Mouse (Mus musculus): ENCODE measurements around the gene Camk2n1. TPM values are rescaled to one million over a fixed set of nuclear protein-coding genes. Genes with fewer than 3 reads are reported as not detected.
"Not testable (repeated sequence)": the region's sequence is repeated elsewhere in the genome, so short reads cannot be mapped to it uniquely, and the experiment has no call there.

Gene Camk2n1
- polyA plus RNA-seq, 1 experiment from 2014 or later = 5.2 TPM

GRCm38 (mm10) chr4:138425604-138426003 is 28.5 kb upstream of the Camk2n1 start:
- H3K4me2 ChIP-seq; H3K4me3 ChIP-seq (replicated peaks); H3K36me3 ChIP-seq; H3K9me3 ChIP-seq; H3K4me1 ChIP-seq; H3K27ac ChIP-seq; H3K9ac ChIP-seq; H3K27me3 ChIP-seq (replicated peaks); ATAC-seq (ENCODE audit: insufficient read depth, low FRiP score, low read depth): not testable (repeated sequence)
- WGBS = 92% methylated on average over 14 of the region's 14 CpGs

GRCm38 (mm10) chr4:138426778-138427705 is 27.1 kb upstream of the Camk2n1 start:
- Histone ChIP-seq H3K27me3 (replicated peaks) (no peaks in the 10 kb centered on the region), H3K36me3 (no peaks in the 10 kb centered on the region), H3K4me2 (peak overlapping the region; percentile 43), H3K4me3 (replicated peaks) (no peak overlapping the region), H3K27ac (no peak overlapping the region), H3K9ac (no peak overlapping the region), H3K4me1 (no peaks in the 10 kb centered on the region), H3K9me3 (no peaks in the 10 kb centered on the region)
- 37% methylated on average over 22 of the region's 22 CpGs for WGBS
- no peak for ATAC-seq (ENCODE audit: insufficient read depth, low FRiP score, low read depth)

GRCm38 (mm10) chr4:138429778-138430177 is 24.3 kb upstream of the Camk2n1 start:
- Histone ChIP-seq H3K27ac (no peak overlapping the region), H3K9ac (no peak overlapping the region), H3K4me1 (no peaks in the 10 kb centered on the region; the same call in 1 of the 2 replicates), H3K27me3 (replicated peaks) (no peaks in the 10 kb centered on the region), H3K4me2 (no peak overlapping the region), H3K36me3 (no peaks in the 10 kb centered on the region), H3K4me3 (replicated peaks) (no peak overlapping the region), H3K9me3 (no peaks in the 10 kb centered on the region)
- WGBS = 40% methylated on average over 3 of the region's 3 CpGs
- ATAC-seq (ENCODE audit: insufficient read depth, low FRiP score, low read depth) = no peak

- H3K27ac ChIP-seq = no peak overlapping the region
- peaks cover 2% of the 10 kb centered on the region; the same call in 1 of the 2 replicates for H3K36me3 ChIP-seq
- peaks cover 13% of the 10 kb centered on the region for H3K4me1 ChIP-seq
Measured at GRCm38 (mm10) chr4:138431340-138431739, 22.8 kb upstream of the Camk2n1 start.

GRCm38 (mm10) chr4:138434347-138435316 is 19.5 kb upstream of the Camk2n1 start, which contains the start of gene Mul1:
TSS of gene Mul1 (plus strand) at chr4:138434671.
- peak within 1 kb of the TSS; percentile 81 for H3K9ac ChIP-seq
- under 1% methylated on average over 64 of the region's 64 CpGs for WGBS
- H3K4me2 ChIP-seq = peak within 1 kb of the TSS; percentile 86
- H3K27ac ChIP-seq = peak within 1 kb of the TSS; percentile 72
- peak; percentile 89 for ATAC-seq (ENCODE audit: insufficient read depth, low FRiP score, low read depth)
- peaks cover 34% of the 10 kb centered on the region for H3K36me3 ChIP-seq
- H3K4me3 ChIP-seq (replicated peaks) = peak within 1 kb of the TSS; percentile 79
- H3K4me1 ChIP-seq = peaks cover 13% of the 10 kb centered on the region
- H3K27me3 ChIP-seq (replicated peaks) = no peaks in the 10 kb centered on the region
- no peaks in the 10 kb centered on the region for H3K9me3 ChIP-seq

More at GRCm38 (mm10) chr4:138431340-138431739, 22.8 kb upstream of the Camk2n1 start:
- ATAC-seq (ENCODE audit: insufficient read depth, low FRiP score, low read depth) = no peak
- H3K9me3 ChIP-seq = no peaks in the 10 kb centered on the region
- no peaks in the 10 kb centered on the region for H3K27me3 ChIP-seq (replicated peaks)
- no peak overlapping the region for H3K4me3 ChIP-seq (replicated peaks)
- H3K4me2 ChIP-seq = no peak overlapping the region
- no peak overlapping the region for H3K9ac ChIP-seq
- WGBS = 55% methylated on average over 8 of the region's 8 CpGs

- no peak overlapping the region for H3K9ac ChIP-seq
- no peak overlapping the region for H3K27ac ChIP-seq
- no peak for ATAC-seq (ENCODE audit: insufficient read depth, low FRiP score, low read depth)
- no peaks in the 10 kb centered on the region for H3K27me3 ChIP-seq (replicated peaks)
- H3K4me3 ChIP-seq (replicated peaks) = no peak overlapping the region
- 34% methylated on average over 3 of the region's 3 CpGs for WGBS
- no peak overlapping the region for H3K4me2 ChIP-seq
- peaks cover 50% of the 10 kb centered on the region for H3K36me3 ChIP-seq
- no peaks in the 10 kb centered on the region for H3K9me3 ChIP-seq
- H3K4me1 ChIP-seq = peaks cover 11% of the 10 kb centered on the region
Measured at GRCm38 (mm10) chr4:138440062-138440461, 14.1 kb upstream of the Camk2n1 start.

GRCm38 (mm10) chr4:138444941-138445340 is 9.2 kb upstream of the Camk2n1 start:
- no peaks in the 10 kb centered on the region for H3K9me3 ChIP-seq
- H3K27me3 ChIP-seq (replicated peaks) = no peaks in the 10 kb centered on the region
- no peaks in the 10 kb centered on the region for H3K4me1 ChIP-seq
- no peak overlapping the region for H3K9ac ChIP-seq
- peaks cover 14% of the 10 kb centered on the region for H3K36me3 ChIP-seq
- no peak overlapping the region for H3K27ac ChIP-seq
- no peak overlapping the region for H3K4me3 ChIP-seq (replicated peaks)
- no peak for ATAC-seq (ENCODE audit: insufficient read depth, low FRiP score, low read depth)
- H3K4me2 ChIP-seq = no peak overlapping the region
- WGBS = 23% methylated on average over 5 of the region's 5 CpGs

GRCm38 (mm10) chr4:138446981-138447380 is 7.1 kb upstream of the Camk2n1 start:
- WGBS = 27% methylated on average over 13 of the region's 13 CpGs
- Histone ChIP-seq H3K27ac (no peak overlapping the region), H3K4me3 (replicated peaks) (no peak overlapping the region), H3K9me3 (no peaks in the 10 kb centered on the region), H3K4me2 (no peak overlapping the region), H3K4me1 (no peaks in the 10 kb centered on the region), H3K36me3 (no peaks in the 10 kb centered on the region), H3K9ac (no peak overlapping the region), H3K27me3 (replicated peaks) (no peaks in the 10 kb centered on the region)
- no peak for ATAC-seq (ENCODE audit: insufficient read depth, low FRiP score, low read depth)

GRCm38 (mm10) chr4:138447387-138447786 is 6.7 kb upstream of the Camk2n1 start:
- WGBS = 1% methylated on average over 8 of the region's 8 CpGs
- Histone ChIP-seq H3K27ac (no peak overlapping the region), H3K9me3 (no peaks in the 10 kb centered on the region), H3K9ac (no peak overlapping the region), H3K4me1 (no peaks in the 10 kb centered on the region), H3K27me3 (replicated peaks) (no peaks in the 10 kb centered on the region), H3K4me2 (no peak overlapping the region), H3K36me3 (no peaks in the 10 kb centered on the region), H3K4me3 (replicated peaks) (no peak overlapping the region)
- ATAC-seq (ENCODE audit: insufficient read depth, low FRiP score, low read depth) = peak; percentile 61; the same call in 1 of the 2 replicates

- Histone ChIP-seq H3K4me1 (no peaks in the 10 kb centered on the region), H3K27me3 (replicated peaks) (no peaks in the 10 kb centered on the region), H3K36me3 (no peaks in the 10 kb centered on the region), H3K27ac (no peak overlapping the region), H3K4me3 (replicated peaks) (no peak overlapping the region), H3K9me3 (no peaks in the 10 kb centered on the region), H3K9ac (no peak overlapping the region), H3K4me2 (no peak overlapping the region)
- 47% methylated on average over 15 of the region's 15 CpGs for WGBS
- no peak for ATAC-seq (ENCODE audit: insufficient read depth, low FRiP score, low read depth)
Measured at GRCm38 (mm10) chr4:138447827-138448602, 6.1 kb upstream of the Camk2n1 start.

All from stomach, embryonic 15.5 days (tissue).